Mouse (Mus musculus) liver, adult 2 months (tissue): Measurements from ENCODE around the gene Znrf1.

ENCODE experiments used
- CTCF ChIP-seq: fragments of 200-500 bp; IDR thresholded peaks from 2 replicates; pipeline ENCODE4 v1.5.1; 2011; ENCODE audit warnings: low read depth, low read length, control low read depth
- POLR2A ChIP-seq: fragments of 200-500 bp; IDR thresholded peaks from 2 replicates; pipeline ENCODE4 v1.6.1; 2011; ENCODE audit warnings: low read length, control low read depth; ENCODE audit not compliant: insufficient read depth; ENCODE audit errors: extremely low read depth

GRCm38 (mm10) chr8:111648834-111649233 lies 112.9 kb downstream of the Znrf1 start:
- TF ChIP-seq CTCF (no peak), POLR2A (no peak)
